Mouse (Mus musculus): ENCODE measurements at regions not wholly inside any gene's neighbourhood (a gene's known extent, or its start where the extent isn't known, plus 50 kb on each side); places are given as distances from the start of the nearest gene placed in this dataset.

- Histone ChIP-seq H3K36me3 (ENCODE audit: control insufficient read depth in 1 of 2, insufficient read depth in 2 of 2, low read length in 2 of 2) (no peaks in the 10 kb centered on the region), H3K9me3 (replicated peaks; ENCODE audit: insufficient read depth, low read length) (no peaks in the 10 kb centered on the region), H3K4me3 (ENCODE audit: control insufficient read depth in 1 of 2, insufficient read depth in 1 of 2, low read depth in 2 of 2, low read length in 2 of 2) (no peak overlapping the region), H3K27ac (ENCODE audit: control insufficient read depth, low read depth, low read length) (no peak overlapping the region), H3K79me2 (ENCODE audit: control insufficient read depth, insufficient read depth, low read length, poor library complexity) (no peaks in the 10 kb centered on the region), H3K4me1 (ENCODE audit: control insufficient read depth in 1 of 2, insufficient read depth in 2 of 2, low read length in 2 of 2) (no peaks in the 10 kb centered on the region), H3K27me3 (ENCODE audit: control insufficient read depth in 1 of 2, insufficient read depth in 2 of 2, low read length in 2 of 2) (no peaks in the 10 kb centered on the region), H3K9ac (ENCODE audit: control insufficient read depth, low read depth, low read length, poor library complexity, severe bottlenecking) (no peak overlapping the region)
- DNase-seq (ENCODE audit: low read depth, low spot score) = no peak
- no peak for TF ChIP-seq ZC3H11A (IDR thresholded peaks at IDR 0.05; ENCODE audit: low read depth, low read length)
Measured at GRCm38 (mm10) chr4:106123038-106123654, 192.9 kb upstream of the Usp24 start.

DNA sequence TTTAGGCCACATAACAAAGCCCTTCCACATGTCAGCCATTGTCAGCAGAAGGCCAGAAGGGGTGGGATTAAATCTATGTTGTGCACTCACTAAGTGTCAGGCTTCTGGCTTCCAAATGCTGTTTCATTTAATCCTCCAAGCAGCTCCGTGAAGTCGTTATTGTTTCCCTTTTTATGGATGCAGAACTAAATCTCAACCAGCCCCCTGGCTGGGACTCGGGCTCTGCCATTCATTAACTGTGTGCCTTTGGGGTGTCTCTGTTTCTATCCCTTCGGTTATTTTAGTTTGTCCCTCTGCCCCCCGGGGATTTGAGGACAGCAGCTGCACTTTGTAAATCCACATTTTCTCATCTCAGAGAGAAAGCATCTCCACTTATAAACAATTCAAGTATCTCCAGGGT, 188.8 kb upstream of the Usp24 start:
- Histone ChIP-seq H3K4me1 (ENCODE audit: control insufficient read depth in 1 of 2, insufficient read depth in 2 of 2, low read length in 2 of 2) (no peaks in the 10 kb centered on the region), H3K9ac (ENCODE audit: control insufficient read depth, low read depth, low read length, poor library complexity, severe bottlenecking) (no peak overlapping the region), H3K4me3 (ENCODE audit: control insufficient read depth in 1 of 2, insufficient read depth in 1 of 2, low read depth in 2 of 2, low read length in 2 of 2) (no peak overlapping the region), H3K79me2 (ENCODE audit: control insufficient read depth, insufficient read depth, low read length, poor library complexity) (no peaks in the 10 kb centered on the region), H3K27me3 (ENCODE audit: control insufficient read depth in 1 of 2, insufficient read depth in 2 of 2, low read length in 2 of 2) (no peaks in the 10 kb centered on the region), H3K36me3 (ENCODE audit: control insufficient read depth in 1 of 2, insufficient read depth in 2 of 2, low read length in 2 of 2) (no peaks in the 10 kb centered on the region), H3K27ac (ENCODE audit: control insufficient read depth, low read depth, low read length) (no peak overlapping the region), H3K9me3 (replicated peaks; ENCODE audit: insufficient read depth, low read length) (no peaks in the 10 kb centered on the region)
- TF ChIP-seq MAFK (IDR thresholded peaks at IDR 0.05; ENCODE audit: borderline replicate concordance, low read depth, low read length) (no peak), MYB (IDR thresholded peaks at IDR 0.05; ENCODE audit: low read depth, low read length) (no peak), BHLHE40 (IDR thresholded peaks at IDR 0.05; ENCODE audit: borderline replicate concordance, low read depth, low read length) (no peak), ZNF384 (IDR thresholded peaks at IDR 0.05; ENCODE audit: low read depth, low read length) (no peak), USF2 (IDR thresholded peaks at IDR 0.05; ENCODE audit: borderline replicate concordance in 1 of 2, insufficient read depth in 1 of 2, low read depth in 1 of 2, low read length in 2 of 2) (no peak), CHD1 (IDR thresholded peaks at IDR 0.05; ENCODE audit: low read depth, low read length) (no peak), CHD2 (IDR thresholded peaks at IDR 0.05; ENCODE audit: low read length) (no peak)
- no peak for DNase-seq (ENCODE audit: low read depth, low spot score)

GRCm38 (mm10) chr4:106127641-106128040, 188.4 kb upstream of the Usp24 start:
- Histone ChIP-seq H3K9me3 (replicated peaks; ENCODE audit: insufficient read depth, low read length) (no peaks in the 10 kb centered on the region), H3K27ac (ENCODE audit: control insufficient read depth, low read depth, low read length) (no peak overlapping the region), H3K36me3 (ENCODE audit: control insufficient read depth in 1 of 2, insufficient read depth in 2 of 2, low read length in 2 of 2) (no peaks in the 10 kb centered on the region), H3K79me2 (ENCODE audit: control insufficient read depth, insufficient read depth, low read length, poor library complexity) (no peaks in the 10 kb centered on the region), H3K9ac (ENCODE audit: control insufficient read depth, low read depth, low read length, poor library complexity, severe bottlenecking) (no peak overlapping the region), H3K27me3 (ENCODE audit: control insufficient read depth in 1 of 2, insufficient read depth in 2 of 2, low read length in 2 of 2) (no peaks in the 10 kb centered on the region), H3K4me3 (ENCODE audit: control insufficient read depth in 1 of 2, insufficient read depth in 1 of 2, low read depth in 2 of 2, low read length in 2 of 2) (no peak overlapping the region), H3K4me1 (ENCODE audit: control insufficient read depth in 1 of 2, insufficient read depth in 2 of 2, low read length in 2 of 2) (no peaks in the 10 kb centered on the region)
- peak; percentile 7 for DNase-seq (ENCODE audit: low read depth, low spot score)
- no peak for TF ChIP-seq MEF2A (IDR thresholded peaks at IDR 0.05; ENCODE audit: extremely low read depth, insufficient replicate concordance, low read depth, low read length, poor library complexity, severe bottlenecking)
- TF ChIP-seq POLR2A (IDR thresholded peaks at IDR 0.05; ENCODE audit: control insufficient read depth in 1 of 2, insufficient read depth in 1 of 2, low read depth in 1 of 2, low read length in 2 of 2, poor library complexity in 1 of 2) = no peak
- no peak for TF ChIP-seq ELF1 (IDR thresholded peaks at IDR 0.05; ENCODE audit: low read depth, low read length)
- TF ChIP-seq SMC3 (IDR thresholded peaks at IDR 0.05; ENCODE audit: low read depth, low read length) = no peak
- TF ChIP-seq E2F4 (IDR thresholded peaks at IDR 0.05; ENCODE audit: borderline replicate concordance, low read depth, low read length) = no peak
- TF ChIP-seq CTCF (IDR thresholded peaks at IDR 0.05 in 2 of 3, conservative IDR thresholded peaks at IDR 0.05 in 1 of 3; ENCODE audit: control insufficient read depth in 1 of 3, insufficient read depth in 1 of 3, low read depth in 2 of 3, low read length in 3 of 3, poor library complexity in 1 of 3, severe bottlenecking in 1 of 3) = peak; percentile 22 to 31 (median 29); a peak in 4 of 6 replicates
- no peak for TF ChIP-seq KAT2A (conservative IDR thresholded peaks at IDR 0.05; ENCODE audit: low read depth, low read length)
